Mouse (Mus musculus): ENCODE measurements around the gene Ccdc151. TPM values are rescaled to one million over a fixed set of nuclear protein-coding genes. Genes with fewer than 3 reads are reported as not detected.

Ccdc151 gene
- polyA plus RNA-seq, 1 experiment from 2014 or later: 1.2 TPM

GRCm38 (mm10) chr9:21955225-21955569, 47.2 kb downstream of the Ccdc151 start:
- ATAC-seq (replicated peaks; ENCODE audit: low FRiP score, low read depth): peak; percentile 51
- Histone ChIP-seq H3K9me3 (replicated peaks; ENCODE audit: low read length) (no peaks in the 10 kb centered on the region), H3K4me3 (replicated peaks; ENCODE audit: low read depth, low read length) (peak overlapping the region; percentile 61), H3K27me3 (ENCODE audit: insufficient read depth, low read length) (no peaks in the 10 kb centered on the region), H3K4me1 (replicated peaks; ENCODE audit: insufficient read depth, low read length) (peaks cover under 1% of the 10 kb centered on the region; the same call in 1 of the 2 replicates), H3K27ac (peak overlapping the region; percentile 95; the same call in 1 of the 2 replicates), H3K4me2 (ENCODE audit: low read length) (peak overlapping the region; percentile 70), H3K9ac (ENCODE audit: low read depth, low read length) (no peak overlapping the region), H3K36me3 (ENCODE audit: insufficient read depth, low read length) (no peaks in the 10 kb centered on the region)
- peak; percentile 57 for TF ChIP-seq CTCF (IDR thresholded peaks at IDR 0.05; ENCODE audit: low read depth)
- WGBS: 3% methylated on average over 18 of the region's 18 CpGs
- no peak for DNase-seq (ENCODE audit: low spot score)

- no peak overlapping the region for H3K4me3 ChIP-seq (replicated peaks; ENCODE audit: low read depth, low read length)
Measured at GRCm38 (mm10) chr9:21954635-21955034, 47.8 kb downstream of the Ccdc151 start.

GRCm38 (mm10) chr9:21953600-21953999, 48.8 kb downstream of the Ccdc151 start:
- no peak for TF ChIP-seq CTCF (IDR thresholded peaks at IDR 0.05; ENCODE audit: low read depth)
- Histone ChIP-seq H3K4me2 (ENCODE audit: low read length) (no peak overlapping the region), H3K9ac (ENCODE audit: low read depth, low read length) (no peak overlapping the region), H3K4me1 (replicated peaks; ENCODE audit: insufficient read depth, low read length) (no peaks in the 10 kb centered on the region), H3K27ac (no peak overlapping the region), H3K36me3 (ENCODE audit: insufficient read depth, low read length) (no peaks in the 10 kb centered on the region), H3K9me3 (replicated peaks; ENCODE audit: low read length) (no peaks in the 10 kb centered on the region), H3K4me3 (replicated peaks; ENCODE audit: low read depth, low read length) (no peak overlapping the region), H3K27me3 (ENCODE audit: insufficient read depth, low read length) (no peaks in the 10 kb centered on the region)
- WGBS: 13% methylated on average over 3 of the region's 3 CpGs
- DNase-seq (ENCODE audit: low spot score) (no peak), ATAC-seq (replicated peaks; ENCODE audit: low FRiP score, low read depth) (no peak)

More at GRCm38 (mm10) chr9:21954635-21955034, 47.8 kb downstream of the Ccdc151 start:
- ATAC-seq (replicated peaks; ENCODE audit: low FRiP score, low read depth): no peak
- no peak for TF ChIP-seq CTCF (IDR thresholded peaks at IDR 0.05; ENCODE audit: low read depth)
- no peaks in the 10 kb centered on the region for H3K9me3 ChIP-seq (replicated peaks; ENCODE audit: low read length)
- 77% methylated on average over 3 of the region's 3 CpGs for WGBS
- H3K27ac ChIP-seq: no peak overlapping the region
- H3K4me2 ChIP-seq (ENCODE audit: low read length): no peak overlapping the region
- DNase-seq (ENCODE audit: low spot score): no peak
- H3K27me3 ChIP-seq (ENCODE audit: insufficient read depth, low read length): no peaks in the 10 kb centered on the region
- no peak overlapping the region for H3K9ac ChIP-seq (ENCODE audit: low read depth, low read length)
- H3K4me1 ChIP-seq (replicated peaks; ENCODE audit: insufficient read depth, low read length): no peaks in the 10 kb centered on the region
- H3K36me3 ChIP-seq (ENCODE audit: insufficient read depth, low read length): no peaks in the 10 kb centered on the region

GRCm38 (mm10) chr9:21951977-21952376, 50.5 kb downstream of the Ccdc151 start:
- no peak for DNase-seq (ENCODE audit: low spot score)
- H3K27ac ChIP-seq: no peak overlapping the region
- peak; percentile 53 for TF ChIP-seq CTCF (IDR thresholded peaks at IDR 0.05; ENCODE audit: low read depth)
- ATAC-seq (replicated peaks; ENCODE audit: low FRiP score, low read depth): no peak
- no peaks in the 10 kb centered on the region for H3K9me3 ChIP-seq (replicated peaks; ENCODE audit: low read length)
- H3K36me3 ChIP-seq (ENCODE audit: insufficient read depth, low read length): no peaks in the 10 kb centered on the region
- peaks cover 4% of the 10 kb centered on the region; the same call in 1 of the 2 replicates for H3K4me1 ChIP-seq (replicated peaks; ENCODE audit: insufficient read depth, low read length)
- H3K4me3 ChIP-seq (replicated peaks; ENCODE audit: low read depth, low read length): no peak overlapping the region
- H3K27me3 ChIP-seq (ENCODE audit: insufficient read depth, low read length): no peaks in the 10 kb centered on the region
- no peak overlapping the region for H3K4me2 ChIP-seq (ENCODE audit: low read length)
- H3K9ac ChIP-seq (ENCODE audit: low read depth, low read length): no peak overlapping the region
- 75% methylated on average over 3 of the region's 3 CpGs for WGBS

GRCm38 (mm10) chr9:21950322-21950721, 52.1 kb downstream of the Ccdc151 start:
- peak; percentile 64 for DNase-seq (ENCODE audit: low spot score)
- WGBS: 15% methylated on average over 11 of the region's 11 CpGs
- no peak overlapping the region for H3K4me2 ChIP-seq (ENCODE audit: low read length)

GRCm38 (mm10) chr9:21948790-21949189, 53.6 kb downstream of the Ccdc151 start:
- Histone ChIP-seq H3K9ac (ENCODE audit: low read depth, low read length) (no peak overlapping the region), H3K4me1 (replicated peaks; ENCODE audit: insufficient read depth, low read length) (peaks cover 4% of the 10 kb centered on the region; the same call in 1 of the 2 replicates), H3K36me3 (ENCODE audit: insufficient read depth, low read length) (no peaks in the 10 kb centered on the region), H3K27ac (no peak overlapping the region), H3K4me3 (replicated peaks; ENCODE audit: low read depth, low read length) (no peak overlapping the region), H3K4me2 (ENCODE audit: low read length) (no peak overlapping the region), H3K9me3 (replicated peaks; ENCODE audit: low read length) (no peaks in the 10 kb centered on the region), H3K27me3 (ENCODE audit: insufficient read depth, low read length) (no peaks in the 10 kb centered on the region)
- ATAC-seq (replicated peaks; ENCODE audit: low FRiP score, low read depth) (no peak), DNase-seq (ENCODE audit: low spot score) (no peak)
- TF ChIP-seq CTCF (IDR thresholded peaks at IDR 0.05; ENCODE audit: low read depth): no peak
- WGBS: 69% methylated on average over 6 of the region's 6 CpGs

More at GRCm38 (mm10) chr9:21950322-21950721, 52.1 kb downstream of the Ccdc151 start:
- no peak for ATAC-seq (replicated peaks; ENCODE audit: low FRiP score, low read depth)
- H3K9me3 ChIP-seq (replicated peaks; ENCODE audit: low read length): no peaks in the 10 kb centered on the region
- no peak overlapping the region for H3K4me3 ChIP-seq (replicated peaks; ENCODE audit: low read depth, low read length)
- H3K9ac ChIP-seq (ENCODE audit: low read depth, low read length): no peak overlapping the region
- H3K27ac ChIP-seq: no peak overlapping the region
- H3K4me1 ChIP-seq (replicated peaks; ENCODE audit: insufficient read depth, low read length): peaks cover 4% of the 10 kb centered on the region; the same call in 1 of the 2 replicates
- no peak for TF ChIP-seq CTCF (IDR thresholded peaks at IDR 0.05; ENCODE audit: low read depth)
- H3K36me3 ChIP-seq (ENCODE audit: insufficient read depth, low read length): no peaks in the 10 kb centered on the region
- no peaks in the 10 kb centered on the region for H3K27me3 ChIP-seq (ENCODE audit: insufficient read depth, low read length)

- no peak overlapping the region for H3K4me3 ChIP-seq (replicated peaks; ENCODE audit: low read depth, low read length)
- no peak for TF ChIP-seq CTCF (IDR thresholded peaks at IDR 0.05; ENCODE audit: low read depth)
- H3K9ac ChIP-seq (ENCODE audit: low read depth, low read length): no peak overlapping the region
- DNase-seq (ENCODE audit: low spot score): no peak
- 51% methylated on average over 8 of the region's 8 CpGs for WGBS
- peaks cover 4% of the 10 kb centered on the region; the same call in 1 of the 2 replicates for H3K4me1 ChIP-seq (replicated peaks; ENCODE audit: insufficient read depth, low read length)
- H3K9me3 ChIP-seq (replicated peaks; ENCODE audit: low read length): no peaks in the 10 kb centered on the region
- no peak overlapping the region for H3K4me2 ChIP-seq (ENCODE audit: low read length)
- no peaks in the 10 kb centered on the region for H3K36me3 ChIP-seq (ENCODE audit: insufficient read depth, low read length)
- ATAC-seq (replicated peaks; ENCODE audit: low FRiP score, low read depth): no peak
- no peak overlapping the region for H3K27ac ChIP-seq
- H3K27me3 ChIP-seq (ENCODE audit: insufficient read depth, low read length): no peaks in the 10 kb centered on the region
Measured at GRCm38 (mm10) chr9:21948146-21948545, 54.3 kb downstream of the Ccdc151 start.

Data from kidney, postnatal 0 days (tissue).